Mouse (Mus musculus): ENCODE results near the gene Lrriq3. TPM values are rescaled to one million over a fixed set of nuclear protein-coding genes. Genes with fewer than 3 reads are reported as not detected.

Lrriq3 gene
- polyA plus RNA-seq, 1 experiment from 2014 or later: 0.82 TPM

Other genes with a start within 250 kb of the Lrriq3 start
- 53.1 and 63.9 TPM in 2 replicates for gene Tnni3k, start 38.0 kb upstream of the Lrriq3 start, polyA plus RNA-seq (2015; fragmentation: Nextera tagmentation; extraction: Ambion mirVana)
- gene Fpgt, start within 50 bp of the Lrriq3 start, polyA plus RNA-seq (2015; fragmentation: Nextera tagmentation; extraction: Ambion mirVana): 11.9 and 12.4 TPM in 2 replicates

Data from heart, embryonic 15.5 days (tissue).